Mouse (Mus musculus): ENCODE measurements around the gene Hras. TPM values are rescaled to one million over a fixed set of nuclear protein-coding genes. Genes with fewer than 3 reads are reported as not detected.

The Hras gene
- polyA plus RNA-seq, 1 experiment from 2014 or later: 127 TPM

- H3K4me1 ChIP-seq: no peaks in the 10 kb centered on the region
- no peaks in the 10 kb centered on the region for H3K27me3 ChIP-seq
- 54% methylated on average over 5 of the region's 5 CpGs for WGBS
- ATAC-seq (replicated peaks): no peak
- no peak overlapping the region for H3K27ac ChIP-seq (replicated peaks)
- no peak overlapping the region for H3K9ac ChIP-seq (replicated peaks)
- no peaks in the 10 kb centered on the region for H3K9me3 ChIP-seq
- H3K4me3 ChIP-seq: no peak overlapping the region
- peaks cover 12% of the 10 kb centered on the region; the same call in 1 of the 2 replicates for H3K36me3 ChIP-seq
- H3K4me2 ChIP-seq (replicated peaks): no peak overlapping the region
Measured at GRCm38 (mm10) chr7:141143112-141143511, 50.7 kb downstream of the Hras start.

DNA sequence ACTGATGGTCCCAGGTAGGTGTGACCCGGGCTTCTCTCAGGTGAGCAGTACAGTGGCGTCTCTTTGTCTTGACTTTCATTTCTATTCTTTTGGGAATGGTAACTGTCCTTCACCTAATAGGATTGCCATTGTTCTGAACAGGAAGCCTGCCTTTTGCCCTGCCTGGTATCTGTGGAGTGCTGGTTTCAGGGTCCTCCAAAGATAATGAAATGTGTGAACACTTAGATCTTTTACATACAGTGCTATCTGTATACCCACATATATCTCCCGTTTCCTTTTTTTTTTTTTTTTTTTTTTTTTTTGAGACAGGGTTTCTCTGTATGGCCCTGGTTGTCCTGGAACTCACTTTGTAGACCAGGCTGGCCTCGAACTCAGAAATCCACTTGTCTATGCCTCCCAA is 52.5 kb downstream of the Hras start:
- Histone ChIP-seq H3K4me3 (no peak overlapping the region), H3K9me3 (no peaks in the 10 kb centered on the region), H3K4me2 (replicated peaks) (no peak overlapping the region), H3K36me3 (peaks cover 26% of the 10 kb centered on the region), H3K4me1 (no peaks in the 10 kb centered on the region), H3K27ac (replicated peaks) (no peak overlapping the region), H3K9ac (replicated peaks) (no peak overlapping the region), H3K27me3 (no peaks in the 10 kb centered on the region)
- ATAC-seq (replicated peaks): no peak
- WGBS: 95% methylated on average over 4 of the region's 4 CpGs

MicroRNAs within 50 kb of the gene (microRNA counts, 519-probe panel; counts per million panel counts)
- microRNA mmu-miR-210: 2,917 counts per million, percentile 70 among the panel's probes with 10 or more counts

Small RNAs within 50 kb of the gene (microRNA-seq; reads per million reads assigned to microRNA genes)
- gene Mir210: 345 reads per million, percentile 69 among the genes with 10 or more reads in this experiment

Other genes starting within 250 kb of the Hras start
- gene Ifitm5, start 243.7 kb downstream of the Hras start, polyA plus RNA-seq (2015; fragmentation: Nextera tagmentation; extraction: Ambion mirVana): 0.51 and 0.70 TPM in 2 replicates
- not detected in 2 replicates for gene Gm45717, start 238.1 kb downstream of the Hras start, polyA plus RNA-seq (2015; fragmentation: Nextera tagmentation; extraction: Ambion mirVana)
- gene Ifitm2, start 238.0 kb downstream of the Hras start, polyA plus RNA-seq (2015; fragmentation: Nextera tagmentation; extraction: Ambion mirVana): 126 and 142 TPM in 2 replicates
- 6.5 and 7.6 TPM in 2 replicates for gene Ifitm1, start 226.8 kb downstream of the Hras start, polyA plus RNA-seq (2015; fragmentation: Nextera tagmentation; extraction: Ambion mirVana)
- 21.7 and 24.9 TPM in 2 replicates for gene Ifitm3, start 183.2 kb downstream of the Hras start, polyA plus RNA-seq (2015; fragmentation: Nextera tagmentation; extraction: Ambion mirVana)
- not detected in 2 replicates for gene Ifitm6, start 176.1 kb downstream of the Hras start, polyA plus RNA-seq (2015; fragmentation: Nextera tagmentation; extraction: Ambion mirVana)
- not detected in 2 replicates for gene Gm17387, start 164.9 kb downstream of the Hras start, polyA plus RNA-seq (2015; fragmentation: Nextera tagmentation; extraction: Ambion mirVana)
- gene B4galnt4, start 132.9 kb downstream of the Hras start, polyA plus RNA-seq (2015; fragmentation: Nextera tagmentation; extraction: Ambion mirVana): 47.3 and 50.0 TPM in 2 replicates
- gene Pkp3, start 115.8 kb downstream of the Hras start, polyA plus RNA-seq (2015; fragmentation: Nextera tagmentation; extraction: Ambion mirVana): not detected in 2 replicates
- 1.8 and 2.0 TPM in 2 replicates for gene Sigirr, start 93.4 kb downstream of the Hras start, polyA plus RNA-seq (2015; fragmentation: Nextera tagmentation; extraction: Ambion mirVana)
- 0.09 TPM in 1 of 2 replicates, not detected in the other for gene Ano9, start 76.2 kb downstream of the Hras start, polyA plus RNA-seq (2015; fragmentation: Nextera tagmentation; extraction: Ambion mirVana)
- 74.5 TPM in 2 replicates for gene Ptdss2, start 71.6 kb downstream of the Hras start, polyA plus RNA-seq (2015; fragmentation: Nextera tagmentation; extraction: Ambion mirVana)
- gene Rnh1, start 21.1 kb downstream of the Hras start, polyA plus RNA-seq (2015; fragmentation: Nextera tagmentation; extraction: Ambion mirVana): 42.3 and 44.0 TPM in 2 replicates
- gene Lrrc56, start 152 bp upstream of the Hras start, polyA plus RNA-seq (2015; fragmentation: Nextera tagmentation; extraction: Ambion mirVana): 10.3 and 12.7 TPM in 2 replicates
- 0.75 and 1.4 TPM in 2 replicates for gene Lmntd2, start 20.1 kb upstream of the Hras start, polyA plus RNA-seq (2015; fragmentation: Nextera tagmentation; extraction: Ambion mirVana)
- gene Rassf7, start 21.9 kb upstream of the Hras start, polyA plus RNA-seq (2015; fragmentation: Nextera tagmentation; extraction: Ambion mirVana): 24.6 and 26.9 TPM in 2 replicates
- gene Phrf1, start 34.8 kb upstream of the Hras start, polyA plus RNA-seq (2015; fragmentation: Nextera tagmentation; extraction: Ambion mirVana): 80.2 and 81.8 TPM in 2 replicates
- 1.1 and 2.3 TPM in 2 replicates for gene Irf7, start 72.5 kb upstream of the Hras start, polyA plus RNA-seq (2015; fragmentation: Nextera tagmentation; extraction: Ambion mirVana)
- not detected in 2 replicates for gene Cdhr5, start 82.8 kb upstream of the Hras start, polyA plus RNA-seq (2015; fragmentation: Nextera tagmentation; extraction: Ambion mirVana)
- gene Sct, start 85.1 kb upstream of the Hras start, polyA plus RNA-seq (2015; fragmentation: Nextera tagmentation; extraction: Ambion mirVana): 1.4 TPM in 2 replicates
- 0.64 and 0.78 TPM in 2 replicates for gene Drd4, start 98.0 kb upstream of the Hras start, polyA plus RNA-seq (2015; fragmentation: Nextera tagmentation; extraction: Ambion mirVana)
- gene Deaf1, start 133.7 kb upstream of the Hras start, polyA plus RNA-seq (2015; fragmentation: Nextera tagmentation; extraction: Ambion mirVana): 140 and 142 TPM in 2 replicates
- gene Tmem80, start 133.7 kb upstream of the Hras start, polyA plus RNA-seq (2015; fragmentation: Nextera tagmentation; extraction: Ambion mirVana): 64.1 and 64.3 TPM in 2 replicates
- gene Eps8l2, start 144.9 kb upstream of the Hras start, polyA plus RNA-seq (2015; fragmentation: Nextera tagmentation; extraction: Ambion mirVana): 0.37 and 0.57 TPM in 2 replicates
- gene Taldo1, start 198.2 kb upstream of the Hras start, polyA plus RNA-seq (2015; fragmentation: Nextera tagmentation; extraction: Ambion mirVana): 375 and 378 TPM in 2 replicates
- gene Gatd1, start 220.1 kb upstream of the Hras start, polyA plus RNA-seq (2015; fragmentation: Nextera tagmentation; extraction: Ambion mirVana): 62.2 and 64.2 TPM in 2 replicates
- 47.0 and 50.4 TPM in 2 replicates for gene Cend1, start 235.5 kb upstream of the Hras start, polyA plus RNA-seq (2015; fragmentation: Nextera tagmentation; extraction: Ambion mirVana)
- gene Slc25a22, start 243.9 kb upstream of the Hras start, polyA plus RNA-seq (2015; fragmentation: Nextera tagmentation; extraction: Ambion mirVana): 83.1 and 86.3 TPM in 2 replicates